Mouse (Mus musculus) naive thymus-derived CD4-positive, alpha-beta T cell, adult 2 months (primary cell): ENCODE measurements around the gene Rtn3.
A peak's percentile ranks its signal among the peaks of the same experiment; 100 is the strongest.
"Not testable (repeated sequence)": the region's sequence is repeated elsewhere in the genome, so short reads cannot be mapped to it uniquely, and the experiment has no call there.

Experiments used
- DNase-seq: peaks from one replicate; pipeline ENCODE4 v3.0.0-alpha.2; 2011; ENCODE audit warnings: low read depth

Rtn3 gene

DNA sequence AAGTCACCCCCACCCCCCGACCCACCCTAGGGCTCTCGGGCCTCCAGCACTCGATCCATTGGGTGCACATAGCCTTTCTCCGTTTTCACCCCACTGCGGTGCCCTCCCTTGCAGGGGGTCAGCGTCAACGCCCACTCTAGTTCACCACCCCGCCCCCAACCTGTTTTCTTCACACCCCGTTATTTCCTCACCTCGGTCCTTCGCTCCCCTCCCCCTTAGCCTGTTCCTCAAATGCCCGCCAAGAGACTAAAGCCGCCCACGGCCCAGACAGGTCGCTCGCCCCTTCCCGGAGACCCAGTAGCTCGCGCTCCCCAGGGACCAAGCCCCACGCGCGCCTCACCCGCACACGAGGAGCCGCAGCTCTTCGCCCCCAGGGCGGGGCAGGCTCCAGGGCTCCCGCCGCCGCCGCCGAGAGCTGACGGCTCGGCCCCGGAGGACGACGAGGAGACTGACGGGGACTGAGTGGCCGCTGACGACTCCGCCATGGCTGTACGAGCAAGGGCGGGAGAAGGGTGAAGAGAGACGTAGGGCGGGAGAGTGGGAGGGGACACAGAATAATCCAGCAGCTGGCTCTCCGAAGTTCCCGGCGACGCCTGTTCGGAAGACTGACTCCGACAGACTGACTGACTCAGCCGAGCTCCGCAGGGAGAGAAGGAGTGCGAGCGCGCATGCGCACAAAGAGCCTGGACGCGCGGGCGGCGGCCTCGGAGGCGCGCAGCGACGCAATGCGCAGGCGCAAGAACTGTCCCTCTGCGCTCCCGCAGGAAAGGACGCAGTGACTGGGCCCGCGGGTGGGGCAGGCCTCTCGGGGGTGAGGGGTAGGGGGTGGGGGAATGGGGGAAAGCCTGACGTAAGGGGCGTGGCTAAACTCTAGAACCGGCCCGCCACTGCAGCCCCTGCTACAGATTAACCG is at the start of gene Rtn3:
TSS of gene Rtn3 (minus strand) at position 683 of the 913 bp plus-strand sequence.
- peak; percentile 98 for DNase-seq

DNA sequence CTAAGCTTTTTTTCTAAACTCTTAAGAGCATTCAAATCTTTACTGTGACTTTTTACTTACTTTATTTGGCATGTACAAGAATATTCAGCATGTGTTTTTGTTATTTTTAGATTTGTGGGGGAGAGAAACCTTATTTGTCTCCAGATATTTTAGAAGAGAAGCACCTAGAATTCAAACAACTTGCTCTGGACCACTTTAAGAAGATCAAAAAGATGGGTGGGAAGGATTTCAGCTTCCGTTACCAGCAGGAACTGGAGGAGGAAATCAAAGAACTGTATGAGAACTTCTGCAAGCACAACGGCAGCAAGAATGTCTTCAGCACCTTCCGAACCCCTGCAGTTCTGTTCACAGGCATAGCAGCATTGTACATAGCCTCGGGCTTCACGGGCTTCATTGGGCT is 48.8 kb upstream of the Rtn3 start:
- DNase-seq, result no peak

DNA sequence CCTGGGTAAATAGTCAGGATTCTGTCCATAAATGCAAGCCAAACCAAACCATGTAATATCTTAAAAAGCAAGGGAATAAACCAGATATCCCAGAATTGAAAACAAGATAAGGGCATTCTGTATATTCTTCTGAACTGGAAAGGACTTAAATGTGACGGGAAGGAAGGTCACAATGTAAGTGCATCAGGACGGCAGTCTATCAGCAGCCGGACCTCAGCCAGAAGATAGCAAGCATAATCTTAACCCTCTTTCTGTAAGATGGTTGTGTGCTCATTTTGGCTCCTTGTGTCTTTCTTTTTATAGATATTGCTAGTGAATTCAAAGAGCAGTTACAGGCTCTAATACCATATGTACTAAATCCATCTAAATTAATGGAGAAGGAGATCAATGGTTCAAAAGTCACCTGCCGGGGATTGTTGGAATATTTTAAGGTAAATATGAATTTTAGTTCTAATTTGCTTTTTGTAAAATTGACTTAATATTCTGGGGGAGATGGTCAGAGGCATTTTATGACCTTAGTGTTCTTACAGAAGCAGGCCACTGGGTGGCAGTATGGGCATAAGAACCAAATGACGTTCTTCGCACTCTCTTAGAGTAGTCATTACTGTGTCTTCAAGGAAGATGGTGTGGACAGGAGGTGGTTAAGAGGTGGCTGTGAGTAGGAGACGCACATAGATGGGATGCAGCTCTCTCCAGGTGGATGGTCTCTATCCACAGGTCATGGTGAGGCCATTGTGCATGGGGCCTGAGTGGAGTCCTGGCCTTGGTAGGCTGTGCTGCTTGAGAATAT is 45.8 kb upstream of the Rtn3 start:
- DNase-seq, result peak; percentile 77

DNA sequence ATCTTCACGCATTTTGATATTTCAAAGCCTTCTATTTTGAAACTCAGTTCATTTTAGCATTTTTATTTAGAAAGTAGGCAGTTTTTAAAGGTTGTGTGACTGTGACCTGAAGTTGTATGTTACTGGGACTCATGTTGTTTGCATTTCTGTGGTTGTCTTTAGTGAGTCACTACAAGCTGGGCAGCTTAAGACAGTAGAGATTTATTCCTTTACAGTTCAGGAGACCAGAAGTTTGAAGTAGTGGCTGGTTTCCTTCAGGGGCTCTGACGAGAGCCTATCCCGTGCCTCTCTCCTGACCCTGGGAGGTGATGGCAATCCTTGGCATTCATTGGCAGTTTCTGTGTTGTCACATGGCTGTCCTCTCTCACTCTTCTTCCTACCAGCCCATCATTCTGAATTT is 41.8 kb upstream of the Rtn3 start:
- DNase-seq, result no peak

DNA sequence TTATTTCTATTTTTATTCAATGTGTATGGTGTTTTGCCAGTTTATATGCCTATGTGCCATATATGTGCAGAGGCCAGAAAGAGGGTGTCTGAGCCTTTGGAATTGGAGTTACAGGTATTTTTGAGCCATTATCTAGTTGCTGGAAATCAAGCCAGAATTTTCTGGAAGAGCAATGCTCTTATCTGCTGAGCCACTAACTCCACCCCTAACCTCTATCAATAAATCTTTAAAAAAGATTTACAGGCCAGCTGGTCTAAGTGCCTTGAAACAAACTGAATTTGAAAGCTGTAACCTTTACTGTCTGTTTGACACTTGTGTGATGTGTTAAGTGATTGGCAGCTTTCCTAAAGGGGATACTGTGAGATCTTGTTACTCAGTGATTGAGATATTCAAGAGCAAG is 40.7 kb upstream of the Rtn3 start:
- DNase-seq, result no peak

DNA sequence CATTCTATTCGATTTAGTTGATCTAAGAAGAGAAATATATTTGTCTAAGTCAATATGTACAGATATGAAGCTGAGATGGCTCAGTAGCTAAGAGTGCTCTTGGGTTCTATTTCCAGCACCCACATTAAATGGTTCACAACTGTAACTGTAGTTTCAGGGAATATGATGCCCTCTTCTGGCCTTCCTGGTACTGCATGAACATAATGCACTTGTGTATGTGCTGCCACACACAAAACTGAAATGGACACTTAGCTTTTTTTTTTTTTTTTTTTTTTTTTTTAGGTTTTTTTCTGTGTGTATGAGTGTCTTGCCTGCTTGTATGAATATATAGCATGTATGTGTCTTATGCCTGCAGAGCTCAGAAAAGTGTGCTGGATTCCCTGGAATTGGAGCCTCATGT is 40.2 kb upstream of the Rtn3 start:
- DNase-seq, result peak; percentile 31

- no peak for DNase-seq
Measured at GRCm38 (mm10) chr19:7522856-7523255, 39.8 kb upstream of the Rtn3 start.

GRCm38 (mm10) chr19:7521619-7522018 is 38.5 kb upstream of the Rtn3 start:
- DNase-seq, result no peak

GRCm38 (mm10) chr19:7516437-7516836 is 33.4 kb upstream of the Rtn3 start:
- DNase-seq, result no peak

GRCm38 (mm10) chr19:7508026-7508425 is 24.9 kb upstream of the Rtn3 start:
- no peak for DNase-seq

- no peak for DNase-seq
Measured at GRCm38 (mm10) chr19:7506321-7506720, 23.2 kb upstream of the Rtn3 start.

DNA sequence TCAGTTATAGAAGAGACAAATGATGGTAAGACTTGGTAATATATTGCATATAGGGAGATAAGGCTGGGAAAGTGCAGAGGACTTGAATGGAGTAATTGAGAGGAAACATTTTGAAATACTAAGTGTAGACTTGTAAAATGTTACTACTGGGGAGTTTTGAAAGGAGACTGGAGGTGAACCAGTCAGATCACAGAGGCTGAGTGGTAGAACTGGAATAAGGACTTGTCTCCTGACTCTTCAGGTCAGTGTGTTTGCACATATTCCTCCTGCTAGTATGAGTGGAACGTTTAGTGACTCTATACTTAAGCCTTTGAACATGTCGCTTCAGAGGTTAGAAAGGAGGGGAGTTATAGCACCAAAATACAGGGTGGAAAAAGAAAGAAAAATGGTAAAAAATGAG is 19.4 kb upstream of the Rtn3 start:
- no peak for DNase-seq

DNA sequence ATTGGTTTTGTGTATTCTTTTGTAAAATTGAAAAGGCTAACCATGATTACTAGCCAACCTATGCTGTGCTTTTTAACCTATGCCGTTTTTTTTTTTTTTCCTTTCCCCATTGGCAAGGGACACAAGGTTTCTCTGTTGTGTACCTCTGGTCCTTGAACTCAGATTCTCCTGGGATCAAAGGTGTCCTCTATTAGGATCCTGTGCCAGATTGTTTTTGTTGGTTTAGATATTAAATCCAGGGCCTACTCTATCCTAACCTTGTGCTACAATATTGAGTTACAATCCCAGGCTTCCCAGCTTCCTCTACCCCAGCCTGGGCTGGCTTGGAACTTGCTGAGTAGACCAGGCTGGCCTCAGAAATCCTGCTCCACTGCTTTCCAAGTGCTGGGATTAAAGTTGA is 17.6 kb upstream of the Rtn3 start:
- DNase-seq, result no peak

- peak; percentile 20 for DNase-seq
Measured at GRCm38 (mm10) chr19:7498816-7499215, 15.7 kb upstream of the Rtn3 start.

GRCm38 (mm10) chr19:7496070-7496469 is 13.0 kb upstream of the Rtn3 start:
- not testable (repeated sequence) for DNase-seq

- DNase-seq, result peak; percentile 59
Measured at GRCm38 (mm10) chr19:7495221-7496038, 12.3 kb upstream of the Rtn3 start.

GRCm38 (mm10) chr19:7494187-7495015 is 11.3 kb upstream of the Rtn3 start:
- DNase-seq, result peak; percentile 91

DNA sequence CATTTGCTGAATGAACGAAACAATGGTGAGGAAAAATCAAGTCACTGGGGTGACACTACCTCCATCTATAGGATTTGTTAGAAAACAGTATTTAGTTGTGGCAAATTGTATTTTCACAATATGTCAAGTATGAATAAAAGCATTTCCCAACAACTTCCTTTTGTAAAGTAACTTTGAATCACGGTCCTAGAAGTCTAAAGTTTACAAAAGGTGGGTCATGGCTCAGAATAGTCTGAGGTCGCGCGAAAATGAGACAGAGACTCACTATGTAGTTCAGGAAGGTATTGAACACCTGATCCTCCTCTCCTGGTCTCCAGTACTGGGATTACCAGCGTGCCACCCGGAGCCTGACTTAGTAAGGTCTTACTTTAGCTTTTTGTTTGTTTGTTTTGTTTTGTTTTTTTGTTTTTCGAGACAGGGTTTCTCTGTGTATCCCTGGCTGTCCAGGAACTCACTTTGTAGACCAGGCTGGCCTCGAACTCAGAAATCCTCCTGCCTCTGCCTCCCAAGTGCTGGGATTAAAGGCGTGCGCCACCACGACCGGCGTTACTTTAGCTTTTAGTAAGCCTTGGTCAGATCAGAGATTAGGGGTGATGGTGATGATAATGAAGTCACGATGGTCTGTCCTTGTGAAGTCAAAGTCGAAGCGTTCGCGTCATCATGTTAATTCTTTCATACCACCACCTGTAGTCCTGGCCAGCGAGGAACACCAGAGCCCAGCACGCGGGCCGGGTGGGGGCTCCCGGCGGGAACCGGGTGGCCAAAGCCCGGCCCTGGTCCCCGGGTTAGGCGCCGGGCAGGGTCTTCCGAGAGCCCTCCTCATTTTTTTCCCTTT is 10.5 kb upstream of the Rtn3 start, which contains the start of gene Atl3:
TSS of gene Atl3 (plus strand) at position 689 of the 835 bp plus-strand sequence.
- DNase-seq, result peak; percentile 38

DNA sequence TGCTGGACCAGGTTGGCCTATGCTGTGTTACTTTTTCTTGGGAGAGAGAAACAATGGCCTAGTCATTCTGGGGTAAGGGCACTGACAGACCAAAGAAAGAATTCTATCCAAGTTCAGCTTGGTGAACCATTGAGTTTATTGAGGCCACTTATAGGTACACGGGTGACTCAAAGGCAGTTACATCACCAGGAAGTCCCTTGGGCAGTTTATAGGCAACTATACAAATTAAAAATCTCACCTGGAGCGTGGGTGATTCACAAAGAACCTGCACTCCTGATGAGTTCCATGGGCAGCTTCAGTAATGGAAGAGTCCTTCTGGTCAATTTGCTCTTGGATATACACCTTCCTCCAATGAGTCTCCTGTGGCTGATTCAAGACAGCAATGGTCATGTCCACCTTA is 9.6 kb upstream of the Rtn3 start:
- no peak for DNase-seq

- DNase-seq, result no peak
Measured at GRCm38 (mm10) chr19:7491960-7492359, 8.9 kb upstream of the Rtn3 start.
